Mouse (Mus musculus) ovary, postnatal 14 days (tissue): ENCODE measurements around the gene Skap1.

Experiments used
- DNase-seq: peaks from one replicate; pipeline ENCODE4 v3.0.0; 2022; ENCODE audit warnings: low spot score

Skap1 gene

GRCm38 (mm10) chr11:96465426-96466056, 1.1 kb downstream of the Skap1 start:
- DNase-seq = no peak

GRCm38 (mm10) chr11:96466382-96466781, 2.0 kb downstream of the Skap1 start:
- no peak for DNase-seq

GRCm38 (mm10) chr11:96466987-96467386, 2.6 kb downstream of the Skap1 start:
- no peak for DNase-seq

- no peak for DNase-seq
Measured at GRCm38 (mm10) chr11:96468048-96468745, 3.8 kb downstream of the Skap1 start.

- no peak for DNase-seq
Measured at GRCm38 (mm10) chr11:96482711-96483110, 18.3 kb downstream of the Skap1 start.

GRCm38 (mm10) chr11:96483179-96483578, 18.8 kb downstream of the Skap1 start:
- no peak for DNase-seq

- DNase-seq = no peak
Measured at GRCm38 (mm10) chr11:96498481-96498880, 34.1 kb downstream of the Skap1 start.

GRCm38 (mm10) chr11:96501042-96501441, 36.6 kb downstream of the Skap1 start:
- DNase-seq = no peak

- DNase-seq = no peak
Measured at GRCm38 (mm10) chr11:96502948-96503347, 38.6 kb downstream of the Skap1 start.

- no peak for DNase-seq
Measured at GRCm38 (mm10) chr11:96504509-96505119, 40.2 kb downstream of the Skap1 start.

GRCm38 (mm10) chr11:96505841-96506240, 41.4 kb downstream of the Skap1 start:
- no peak for DNase-seq

GRCm38 (mm10) chr11:96515164-96515563, 50.8 kb downstream of the Skap1 start:
- DNase-seq = no peak

- no peak for DNase-seq
Measured at GRCm38 (mm10) chr11:96524541-96524940, 60.1 kb downstream of the Skap1 start.

GRCm38 (mm10) chr11:96526137-96526621, 61.8 kb downstream of the Skap1 start:
- DNase-seq = no peak

- no peak for DNase-seq
Measured at GRCm38 (mm10) chr11:96531757-96532433, 67.5 kb downstream of the Skap1 start.

GRCm38 (mm10) chr11:96534531-96534930, 70.1 kb downstream of the Skap1 start:
- DNase-seq = no peak

GRCm38 (mm10) chr11:96536146-96536545, 71.8 kb downstream of the Skap1 start:
- DNase-seq = no peak

GRCm38 (mm10) chr11:96542003-96542402, 77.6 kb downstream of the Skap1 start:
- no peak for DNase-seq

- no peak for DNase-seq
Measured at GRCm38 (mm10) chr11:96542561-96542960, 78.2 kb downstream of the Skap1 start.

- no peak for DNase-seq
Measured at GRCm38 (mm10) chr11:96546428-96546827, 82.0 kb downstream of the Skap1 start.

GRCm38 (mm10) chr11:96550960-96551703, 86.7 kb downstream of the Skap1 start:
- DNase-seq = no peak

GRCm38 (mm10) chr11:96553091-96553490, 88.7 kb downstream of the Skap1 start:
- peak; percentile 36 for DNase-seq
